ENCODE assay signal across 23 mouse cellular contexts in the genomic region with DNA sequence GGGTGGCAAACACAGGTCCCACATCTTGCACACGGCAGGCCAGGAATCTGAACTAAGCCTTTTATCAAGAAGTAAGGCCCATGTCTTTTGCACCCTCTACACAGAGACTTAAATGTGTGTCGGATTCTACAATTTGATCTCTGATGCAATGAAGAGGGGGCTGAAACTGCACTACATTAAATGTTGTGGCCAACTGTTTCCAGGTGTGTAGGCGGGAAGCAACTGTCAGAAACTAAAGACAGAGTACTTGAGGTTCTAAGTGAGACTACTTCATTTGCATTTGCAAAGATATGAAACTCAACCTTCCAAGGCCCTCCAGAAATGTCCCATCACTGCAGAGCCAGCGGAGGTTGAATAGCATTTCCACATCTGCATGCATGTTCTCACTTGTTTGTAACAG. TPM values are rescaled to one million over a fixed set of nuclear protein-coding genes. Genes with fewer than 3 reads are reported as not detected.
DNase-seq lines count a peak whose midpoint lies in the region; ATAC-seq lines count a peak whose summit lies in the region.
"Had no signal": no experiment of that assay in that cellular context is flagged by ENCODE, and none has a peak within 500 bp of the region (broad histone marks: within the 10 kb centered on the region; RNA-seq: fewer than 3 reads in every experiment).

No protein-coding gene starts in this region.

- peak; percentile 43 for DNase-seq in layer of hippocampus, adult 11-12 months (ENCODE audit: low spot score)
- DNase-seq in layer of hippocampus, postnatal 25 days (ENCODE audit: extremely low spot score in 1 of 2, low spot score in 1 of 2) = no peak
- peak; percentile 52 for DNase-seq in right cerebral cortex, adult 18-20 months
- no peak for DNase-seq in right cerebral cortex, postnatal 10 days (ENCODE audit: low spot score in 2 of 2)
- DNase-seq in CD4-positive, CD25-positive, alpha-beta regulatory T cell, adult 2 months (ENCODE audit: low read depth, low spot score) = peak; percentile 52
- no peak for DNase-seq in embryo, embryonic 10.5 days (ENCODE audit: low spot score)
- DNase-seq in cerebellum, postnatal 25 days = no peak
- DNase-seq: adrenal gland, postnatal 10 days; cerebellum, adult 11 months; cerebellum, adult 9-10 months; gastrocnemius, postnatal 10 days; heart, postnatal 36 days; kidney, adult 9 months; kidney, postnatal 10 days; liver, postnatal 0 days; lung, postnatal 4 days; thymus, postnatal 14 days had no signal

- ATAC-seq in inflammation-experienced regulatory T-cells, adult 6 months = peak; percentile 27
- ATAC-seq: forebrain, embryonic 16.5 days; hindbrain, postnatal 0 days; intestine, postnatal 0 days; liver, postnatal 0 days; lung, postnatal 0 days; Patski had no signal

RNA-seq across cellular contexts. Expression of a gene that starts 5.2 kb away (rescaled TPM):
- total RNA-seq in layer of hippocampus, postnatal 25 days (2021) = 10 to 100 TPM; 62.7 to 74.4 TPM
- 10 to 100 TPM; 29.2 to 38.6 (median 31.3) TPM for polyA plus RNA-seq in inflammation-experienced regulatory T-cells, adult 6 months (2017; shearing (Covaris generic))

Comparison
In these comparisons a context has a peak if more than half of its experiments do, and no peak if none do; other contexts are left out.
1. DNase-seq: peak in layer of hippocampus, adult 11-12 months (single experiment), right cerebral cortex, adult 18-20 months (single experiment) and CD4-positive, CD25-positive, alpha-beta regulatory T cell, adult 2 months (single experiment); none in layer of hippocampus, postnatal 25 days (0 of 2), right cerebral cortex, postnatal 10 days (0 of 2), embryo, embryonic 10.5 days (single experiment) and cerebellum, postnatal 25 days (0 of 2).